Mouse (Mus musculus): ENCODE results near the gene Tenm4. TPM values are rescaled to one million over a fixed set of nuclear protein-coding genes. Genes with fewer than 3 reads are reported as not detected.

Tenm4 gene
- polyA plus RNA-seq, 2 experiments: 12.7 to 37.4 TPM

- H3K27ac ChIP-seq (replicated peaks; ENCODE audit: low read depth, low read length): no peak overlapping the region
- TF ChIP-seq POLR2A (IDR thresholded peaks at IDR 0.05; ENCODE audit: borderline replicate concordance, extremely low read depth, insufficient read depth, insufficient read length): no peak
- DNase-seq (ENCODE audit: low spot score): no peak
Observed at GRCm38 (mm10) chr7:96374004-96374663, 203.1 kb downstream of the Tenm4 start.

DNA sequence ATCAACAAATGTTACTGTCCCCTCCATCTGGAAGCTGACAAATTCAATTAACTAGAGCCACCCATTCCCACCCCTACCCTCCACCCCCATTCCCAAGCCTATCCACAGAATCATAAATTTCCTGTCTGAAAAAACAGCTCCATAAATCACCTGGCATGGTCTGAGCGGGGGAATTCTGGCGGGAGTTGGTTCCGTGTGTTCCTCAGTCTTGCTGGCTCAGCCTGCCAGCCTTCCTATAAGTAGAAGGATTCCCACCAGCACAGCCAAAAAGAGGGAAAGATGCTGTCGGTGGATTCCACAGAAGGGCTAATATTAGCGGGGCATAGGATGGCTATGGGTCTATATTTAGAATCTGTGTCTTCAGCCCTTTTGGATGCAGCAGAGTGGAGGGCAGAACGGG lies 204.5 kb downstream of the Tenm4 start:
- no peak overlapping the region for H3K27ac ChIP-seq (replicated peaks; ENCODE audit: low read depth, low read length)
- H3K4me3 ChIP-seq (replicated peaks; ENCODE audit: low read length): no peak overlapping the region
- no peak for DNase-seq (ENCODE audit: low spot score)
- WGBS: 41% methylated on average over 6 of the region's 6 CpGs
- ATAC-seq (ENCODE audit: low FRiP score, low read depth): no peak
- no peaks in the 10 kb centered on the region for H3K9me3 ChIP-seq (ENCODE audit: control insufficient read depth, low read length)
- no peak overlapping the region for H3K4me2 ChIP-seq (replicated peaks; ENCODE audit: low read depth, low read length, severe bottlenecking)
- H3K36me3 ChIP-seq (ENCODE audit: control insufficient read depth, insufficient read depth, low read length): no peaks in the 10 kb centered on the region
- H3K27me3 ChIP-seq (ENCODE audit: control insufficient read depth, insufficient read depth, low read length): no peaks in the 10 kb centered on the region
- no peak for TF ChIP-seq POLR2A (IDR thresholded peaks at IDR 0.05; ENCODE audit: borderline replicate concordance, extremely low read depth, insufficient read depth, insufficient read length)
- H3K9ac ChIP-seq (ENCODE audit: low read depth, low read length, severe bottlenecking): no peak overlapping the region
- H3K4me1 ChIP-seq (ENCODE audit: control insufficient read depth, insufficient read depth, low read length): peaks cover 9% of the 10 kb centered on the region

More at GRCm38 (mm10) chr7:96374004-96374663, 203.1 kb downstream of the Tenm4 start:
- no peak overlapping the region for H3K4me3 ChIP-seq (replicated peaks; ENCODE audit: low read length)
- no peak overlapping the region for H3K4me2 ChIP-seq (replicated peaks; ENCODE audit: low read depth, low read length, severe bottlenecking)
- no peaks in the 10 kb centered on the region for H3K36me3 ChIP-seq (ENCODE audit: control insufficient read depth, insufficient read depth, low read length)
- WGBS: 62% methylated on average over 6 of the region's 6 CpGs
- peaks cover 9% of the 10 kb centered on the region for H3K4me1 ChIP-seq (ENCODE audit: control insufficient read depth, insufficient read depth, low read length)
- H3K27me3 ChIP-seq (ENCODE audit: control insufficient read depth, insufficient read depth, low read length): no peaks in the 10 kb centered on the region
- no peak for ATAC-seq (ENCODE audit: low FRiP score, low read depth)
- H3K9ac ChIP-seq (ENCODE audit: low read depth, low read length, severe bottlenecking): no peak overlapping the region
- no peaks in the 10 kb centered on the region for H3K9me3 ChIP-seq (ENCODE audit: control insufficient read depth, low read length)

DNA sequence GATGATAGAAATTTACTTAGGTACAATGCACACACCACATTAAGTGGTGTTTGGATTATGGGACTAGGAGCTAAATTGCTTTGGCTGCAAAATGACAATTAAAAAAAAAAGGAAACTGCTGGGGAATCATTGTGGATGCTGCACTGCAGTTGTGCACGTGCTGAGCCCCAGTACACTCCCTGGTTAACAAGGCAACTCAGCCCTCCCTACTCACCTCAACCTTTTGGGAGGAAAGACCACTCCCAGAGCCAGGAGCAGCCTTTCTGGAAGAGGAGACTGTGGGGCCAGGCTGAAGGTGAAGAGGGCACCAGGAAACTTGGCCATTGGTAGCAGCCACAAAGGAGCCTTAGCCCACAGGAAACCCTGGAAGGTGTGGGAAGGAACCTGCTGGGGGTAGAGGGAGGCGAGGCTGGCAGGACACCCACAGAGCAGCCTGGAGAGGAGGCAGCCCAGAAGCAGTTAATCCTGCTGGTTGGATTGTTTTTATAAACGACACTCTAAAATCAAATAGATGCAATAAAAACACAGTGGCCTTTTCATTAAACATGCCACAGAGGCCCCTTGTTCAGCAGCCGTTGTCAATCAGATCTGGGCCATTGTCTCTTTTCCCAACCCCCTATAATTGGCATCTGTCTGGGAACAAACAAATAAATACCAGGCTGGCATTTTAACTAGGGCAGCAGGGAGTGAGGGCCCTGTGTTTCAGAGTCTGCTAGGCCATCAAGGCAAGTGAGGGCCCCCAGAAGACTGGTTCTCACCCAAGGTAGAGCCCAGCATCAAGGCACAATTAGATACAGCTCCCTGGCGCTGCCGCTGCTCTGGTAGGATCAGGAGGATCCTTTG lies 212.9 kb downstream of the Tenm4 start:
- no peak overlapping the region for H3K4me2 ChIP-seq (replicated peaks; ENCODE audit: low read depth, low read length, severe bottlenecking)
- H3K27me3 ChIP-seq (ENCODE audit: control insufficient read depth, insufficient read depth, low read length): no peaks in the 10 kb centered on the region
- no peaks in the 10 kb centered on the region for H3K36me3 ChIP-seq (ENCODE audit: control insufficient read depth, insufficient read depth, low read length)
- peaks cover 9% of the 10 kb centered on the region for H3K4me1 ChIP-seq (ENCODE audit: control insufficient read depth, insufficient read depth, low read length)
- 22% methylated on average over 6 of the region's 6 CpGs for WGBS
- TF ChIP-seq POLR2A (IDR thresholded peaks at IDR 0.05; ENCODE audit: borderline replicate concordance, extremely low read depth, insufficient read depth, insufficient read length): no peak
- DNase-seq (ENCODE audit: low spot score): no peak
- H3K9me3 ChIP-seq (ENCODE audit: control insufficient read depth, low read length): no peaks in the 10 kb centered on the region
- H3K9ac ChIP-seq (ENCODE audit: low read depth, low read length, severe bottlenecking): no peak overlapping the region
- no peak overlapping the region for H3K27ac ChIP-seq (replicated peaks; ENCODE audit: low read depth, low read length)
- no peak overlapping the region for H3K4me3 ChIP-seq (replicated peaks; ENCODE audit: low read length)
- ATAC-seq (ENCODE audit: low FRiP score, low read depth): no peak; the same call in 1 of the 2 replicates

GRCm38 (mm10) chr7:96384726-96385500 lies 213.9 kb downstream of the Tenm4 start:
- peaks cover 12% of the 10 kb centered on the region for H3K4me1 ChIP-seq (ENCODE audit: control insufficient read depth, insufficient read depth, low read length)
- no peak for TF ChIP-seq POLR2A (IDR thresholded peaks at IDR 0.05; ENCODE audit: borderline replicate concordance, extremely low read depth, insufficient read depth, insufficient read length)
- H3K9me3 ChIP-seq (ENCODE audit: control insufficient read depth, low read length): no peaks in the 10 kb centered on the region
- H3K4me3 ChIP-seq (replicated peaks; ENCODE audit: low read length): no peak overlapping the region
- no peaks in the 10 kb centered on the region for H3K36me3 ChIP-seq (ENCODE audit: control insufficient read depth, insufficient read depth, low read length)
- DNase-seq (ENCODE audit: low spot score) (no peak), ATAC-seq (ENCODE audit: low FRiP score, low read depth) (no peak)
- no peak overlapping the region for H3K9ac ChIP-seq (ENCODE audit: low read depth, low read length, severe bottlenecking)
- no peaks in the 10 kb centered on the region for H3K27me3 ChIP-seq (ENCODE audit: control insufficient read depth, insufficient read depth, low read length)
- WGBS: 79% methylated on average over 11 of the region's 11 CpGs
- H3K4me2 ChIP-seq (replicated peaks; ENCODE audit: low read depth, low read length, severe bottlenecking): no peak overlapping the region
- no peak overlapping the region for H3K27ac ChIP-seq (replicated peaks; ENCODE audit: low read depth, low read length)

GRCm38 (mm10) chr7:96385850-96386249 lies 214.8 kb downstream of the Tenm4 start:
- DNase-seq (ENCODE audit: low spot score): no peak
- no peak overlapping the region for H3K9ac ChIP-seq (ENCODE audit: low read depth, low read length, severe bottlenecking)
- no peak overlapping the region for H3K4me2 ChIP-seq (replicated peaks; ENCODE audit: low read depth, low read length, severe bottlenecking)
- H3K9me3 ChIP-seq (ENCODE audit: control insufficient read depth, low read length): no peaks in the 10 kb centered on the region
- H3K27me3 ChIP-seq (ENCODE audit: control insufficient read depth, insufficient read depth, low read length): no peaks in the 10 kb centered on the region
- peaks cover 15% of the 10 kb centered on the region for H3K4me1 ChIP-seq (ENCODE audit: control insufficient read depth, insufficient read depth, low read length)
- no peak for TF ChIP-seq POLR2A (IDR thresholded peaks at IDR 0.05; ENCODE audit: borderline replicate concordance, extremely low read depth, insufficient read depth, insufficient read length)
- no peak overlapping the region for H3K27ac ChIP-seq (replicated peaks; ENCODE audit: low read depth, low read length)
- no peak for ATAC-seq (ENCODE audit: low FRiP score, low read depth)
- WGBS: 75% methylated on average over 7 of the region's 7 CpGs
- H3K4me3 ChIP-seq (replicated peaks; ENCODE audit: low read length): no peak overlapping the region
- H3K36me3 ChIP-seq (ENCODE audit: control insufficient read depth, insufficient read depth, low read length): no peaks in the 10 kb centered on the region

Data from limb, embryonic 14.5 days (tissue).